Mouse (Mus musculus) cerebellum, adult 2 months (tissue): Measurements from ENCODE around the gene Rhoj.

Experiments used
- CTCF ChIP-seq: fragments of 200-500 bp; IDR thresholded peaks from 2 replicates; pipeline ENCODE4 v1.5.1; 2011; ENCODE audit warnings: low read depth, mild to moderate bottlenecking, control low read depth, low read length, moderate library complexity, borderline replicate concordance; ENCODE audit not compliant: insufficient read depth
- POLR2A ChIP-seq: fragments of 200-500 bp; IDR thresholded peaks from 2 replicates; pipeline ENCODE4 v1.6.1; 2011; ENCODE audit warnings: low read length, control low read depth, borderline replicate concordance; ENCODE audit not compliant: insufficient read depth

DNA sequence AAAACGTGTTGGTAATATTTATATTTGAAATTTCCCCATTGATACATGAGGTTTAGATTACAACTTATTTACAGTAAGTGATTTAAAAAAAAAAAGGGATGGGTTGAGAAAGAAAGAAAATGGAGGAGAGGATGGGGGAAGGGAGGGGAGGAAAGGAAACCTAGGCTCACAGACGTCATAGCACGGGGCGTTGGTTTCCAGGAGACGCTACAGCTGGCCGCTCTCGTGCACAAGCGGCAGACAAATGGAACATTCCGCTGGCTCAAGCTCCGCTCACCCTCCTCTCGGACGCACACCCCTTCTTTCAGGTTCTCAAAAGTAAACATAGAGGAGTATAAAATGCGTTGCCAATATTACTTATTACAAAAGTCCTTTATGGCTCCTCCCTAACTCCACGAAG lies 141.9 kb downstream of the Rhoj start:
- TF ChIP-seq CTCF (no peak), POLR2A (no peak)
